Mouse (Mus musculus) ovary, postnatal 14 days (tissue): ENCODE measurements at regions not wholly inside any gene's neighbourhood (a gene's known extent, or its start where the extent isn't known, plus 50 kb on each side); places are given as distances from the start of the nearest gene placed in this dataset.
"Not testable (repeated sequence)": the region's sequence is repeated elsewhere in the genome, so short reads cannot be mapped to it uniquely, and the experiment has no call there.

ENCODE experiments used
- DNase-seq: peaks from one replicate; pipeline ENCODE4 v3.0.0; 2022; ENCODE audit warnings: low spot score

DNA sequence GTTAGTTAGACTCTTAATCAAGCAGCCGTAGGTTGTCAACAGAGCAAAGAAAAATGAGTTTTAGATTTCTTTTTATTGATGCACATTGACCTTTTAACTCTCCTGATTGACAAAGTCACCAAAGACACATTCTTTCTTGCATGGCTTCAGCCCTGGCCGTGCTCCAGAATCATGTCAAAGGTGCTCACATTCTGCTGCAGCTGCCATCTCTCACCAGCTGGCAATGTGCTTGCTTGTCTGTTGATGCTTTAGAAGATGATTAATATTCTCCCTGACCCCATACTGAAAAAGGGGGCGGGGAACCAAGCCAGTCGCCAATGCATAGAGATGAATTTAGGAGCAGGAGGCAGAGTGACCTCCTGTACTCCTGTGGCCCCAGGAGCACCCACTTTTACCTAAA lies 510.1 kb downstream of the Hace1 start:
- DNase-seq = no peak

DNA sequence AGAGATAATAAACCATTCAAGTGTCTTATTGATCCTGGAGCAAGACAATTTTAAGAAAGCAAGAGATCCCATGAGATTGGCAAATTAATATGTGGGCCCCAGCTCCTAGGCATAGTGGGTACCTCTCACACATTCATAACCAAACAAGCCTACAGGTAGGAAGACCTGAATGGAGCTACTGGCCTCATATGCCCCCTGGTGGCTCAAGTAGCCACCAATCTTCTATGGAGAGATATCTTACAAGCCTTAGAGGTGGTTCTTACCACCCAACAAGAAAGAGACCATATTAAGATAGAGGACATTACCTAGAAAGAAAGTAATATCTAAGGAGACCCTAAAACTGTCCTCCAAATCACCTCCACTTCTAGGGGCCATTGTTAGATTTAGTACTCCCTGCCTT lies 523.2 kb downstream of the Hace1 start:
- DNase-seq = no peak

DNA sequence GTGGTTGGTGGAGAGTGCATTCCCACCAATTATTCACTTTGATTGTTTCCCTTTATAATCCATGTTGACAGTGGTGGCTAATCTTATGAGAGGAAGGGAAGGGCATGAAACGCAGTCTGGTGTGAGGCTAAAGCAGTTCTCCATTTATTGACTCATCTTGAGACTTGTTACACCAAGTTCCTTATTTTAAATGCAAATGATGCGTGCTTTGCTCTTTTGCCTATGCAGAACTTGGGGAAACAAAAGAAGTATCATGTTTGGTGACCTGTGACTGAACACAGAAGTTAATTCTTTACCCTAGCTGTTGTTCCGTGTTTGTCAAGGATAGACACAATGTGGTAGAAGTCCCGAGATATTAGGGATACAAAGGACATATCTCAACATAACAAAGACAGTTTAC lies 531.2 kb downstream of the Hace1 start:
- no peak for DNase-seq

DNA sequence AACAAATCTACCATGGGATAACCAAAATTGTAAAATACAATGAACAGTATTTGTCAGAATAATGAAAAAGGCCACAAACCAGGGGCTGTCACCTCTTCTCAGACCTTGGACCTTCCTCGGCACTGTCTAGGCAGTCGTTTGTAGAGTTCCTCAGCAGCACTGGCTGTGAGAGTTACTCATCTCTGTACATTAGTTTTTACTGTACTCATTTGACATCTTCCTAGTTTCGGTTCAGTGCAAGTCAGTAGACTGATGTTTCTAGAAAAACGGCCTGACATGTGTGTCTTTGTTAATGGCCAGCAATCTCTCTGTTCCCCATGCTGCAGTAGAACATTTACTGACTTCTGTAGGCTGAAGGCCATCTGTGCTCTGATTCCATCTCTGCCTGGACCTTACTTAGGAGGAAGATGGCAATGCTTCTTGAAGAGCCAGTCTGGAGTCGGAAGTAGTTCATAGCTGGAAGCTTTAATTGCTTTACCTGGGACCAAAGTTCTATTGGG lies 537.1 kb downstream of the Hace1 start:
- DNase-seq = no peak

DNA sequence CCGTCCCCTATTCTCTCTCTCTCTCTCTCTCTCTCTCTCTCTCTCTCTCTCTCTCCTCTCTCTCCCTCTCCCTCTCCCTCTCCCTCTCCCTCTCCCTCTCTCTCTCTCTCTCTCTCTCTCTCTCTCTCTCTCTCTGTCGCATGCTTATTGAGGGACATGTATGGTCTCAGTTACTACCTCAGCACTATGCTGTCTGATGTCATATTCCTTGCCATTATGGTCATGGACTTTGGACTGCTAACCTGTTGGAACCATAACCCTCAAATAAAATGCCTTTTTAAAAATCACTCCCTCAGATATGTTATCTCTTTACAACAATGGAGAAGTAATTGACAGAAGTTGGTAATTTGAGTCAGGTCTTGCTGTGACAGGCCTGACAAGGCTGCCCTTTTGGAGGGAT lies 544.8 kb downstream of the Hace1 start:
- DNase-seq = not testable (repeated sequence)

DNA sequence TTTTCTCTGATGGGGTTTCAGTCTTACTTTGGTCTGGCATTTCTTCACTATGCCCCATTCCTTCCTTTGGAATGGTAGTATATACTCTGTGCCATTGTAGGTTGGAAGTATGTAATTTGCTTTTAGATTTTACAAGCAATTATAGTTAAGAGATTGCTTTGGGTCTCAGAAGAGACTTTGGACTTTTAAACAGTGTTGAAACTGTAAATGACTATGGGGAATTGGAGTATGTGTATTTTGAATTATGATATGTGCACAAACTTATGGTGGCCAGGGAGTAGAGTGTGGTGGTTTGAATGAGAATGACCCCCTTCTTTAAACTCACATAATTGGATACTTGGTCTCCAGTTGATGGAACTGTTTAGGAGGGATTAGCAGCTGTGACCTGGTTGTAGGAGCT lies 546.2 kb downstream of the Hace1 start:
- no peak for DNase-seq

DNA sequence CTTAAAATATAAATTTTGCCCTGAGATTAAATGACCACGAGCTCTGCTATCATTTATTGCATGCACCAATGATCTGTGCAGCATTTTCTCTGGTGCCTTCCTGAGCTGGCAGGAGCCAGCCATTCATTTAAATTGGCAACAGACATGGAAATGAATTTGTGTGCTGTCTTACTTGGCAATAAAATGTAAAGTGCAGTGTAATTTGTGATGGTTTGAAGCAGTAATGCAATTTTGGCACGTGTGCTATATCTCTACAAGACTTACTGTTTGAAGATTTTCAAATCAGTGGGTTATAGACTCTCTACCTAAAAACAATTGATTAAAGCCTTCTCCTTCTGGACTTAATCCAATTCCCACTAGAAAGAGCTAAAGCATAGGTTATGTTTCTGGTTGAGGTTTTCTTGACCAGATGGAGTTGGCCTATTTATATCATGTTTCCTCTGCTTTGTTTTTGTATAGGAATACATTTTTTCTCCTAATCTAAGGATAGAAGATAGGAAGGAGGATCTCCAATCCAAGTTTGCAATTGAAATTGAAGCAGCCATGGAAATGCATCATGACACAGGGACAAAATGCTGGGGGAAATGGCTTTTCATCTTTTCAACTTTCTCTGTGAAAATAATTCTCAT lies 557.6 kb downstream of the Hace1 start:
- no peak for DNase-seq

DNA sequence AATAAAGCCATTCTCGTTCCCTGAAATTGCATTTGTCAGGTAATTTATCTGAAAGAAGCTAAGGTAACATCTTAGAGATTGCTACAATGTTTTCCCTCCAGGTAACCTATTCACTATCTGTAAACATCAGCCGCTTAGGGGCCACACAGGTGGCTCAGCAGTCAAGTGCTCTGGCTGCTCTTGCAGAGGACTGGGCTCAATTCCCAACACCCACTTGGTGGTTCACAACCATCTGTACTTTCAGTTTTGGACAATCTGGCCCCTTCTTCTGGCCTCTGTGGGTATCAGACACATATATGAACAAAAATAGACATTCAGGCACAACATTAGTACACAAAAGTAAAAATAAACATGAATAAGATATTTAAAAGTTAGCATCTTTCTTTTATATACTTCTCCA lies 596.4 kb downstream of the Hace1 start:
- DNase-seq = no peak

DNA sequence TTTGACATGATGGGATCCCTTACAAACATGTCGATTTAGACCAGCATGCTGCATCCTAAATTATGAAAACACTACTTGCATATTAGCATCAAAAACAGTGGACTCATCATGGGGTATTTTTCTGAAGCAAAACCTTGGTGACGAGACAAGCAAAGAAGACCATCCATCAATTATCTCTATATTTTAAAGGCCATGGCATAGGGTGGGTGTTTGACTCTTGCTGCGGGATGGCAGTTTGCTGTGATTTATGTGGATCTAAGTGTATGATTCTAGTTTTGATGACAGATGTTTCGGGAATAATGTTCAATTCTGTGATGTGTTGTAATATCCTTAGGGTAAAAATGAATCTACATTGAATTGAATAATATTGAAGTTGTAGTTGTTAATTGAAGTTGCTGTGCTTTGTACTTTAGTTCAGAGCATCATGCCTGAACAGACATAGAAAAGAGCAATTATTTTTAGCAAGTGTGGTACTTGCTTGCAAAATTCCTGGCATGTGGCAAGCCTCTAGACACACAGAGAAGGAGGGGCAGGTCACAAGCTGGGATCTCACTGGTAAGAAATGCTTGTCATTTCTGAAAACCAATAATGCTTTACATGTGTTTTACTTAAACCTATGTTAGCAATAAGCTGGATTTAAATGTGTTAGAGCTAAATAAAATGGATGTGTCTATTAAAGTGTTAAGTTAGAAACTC lies 608.3 kb downstream of the Hace1 start:
- no peak for DNase-seq

DNA sequence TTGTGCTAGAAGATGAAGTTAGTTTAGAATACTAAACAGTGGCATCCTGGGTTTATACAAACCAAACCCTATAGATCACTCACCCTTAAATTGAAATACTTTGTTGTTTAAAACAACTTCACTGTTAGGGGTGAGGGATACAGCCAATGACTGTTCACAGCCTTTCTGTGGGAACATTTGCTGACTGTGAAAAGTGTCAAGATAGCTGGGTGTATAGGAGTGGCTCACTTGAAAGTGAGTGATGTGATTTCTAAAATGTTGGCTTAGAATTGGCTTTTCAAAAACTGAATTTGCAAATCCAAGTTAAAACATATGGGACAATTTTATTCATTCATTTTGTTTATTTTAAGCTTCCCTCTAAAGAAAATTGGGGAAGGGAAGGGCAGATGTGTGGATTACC lies 616.5 kb downstream of the Hace1 start:
- no peak for DNase-seq

DNA sequence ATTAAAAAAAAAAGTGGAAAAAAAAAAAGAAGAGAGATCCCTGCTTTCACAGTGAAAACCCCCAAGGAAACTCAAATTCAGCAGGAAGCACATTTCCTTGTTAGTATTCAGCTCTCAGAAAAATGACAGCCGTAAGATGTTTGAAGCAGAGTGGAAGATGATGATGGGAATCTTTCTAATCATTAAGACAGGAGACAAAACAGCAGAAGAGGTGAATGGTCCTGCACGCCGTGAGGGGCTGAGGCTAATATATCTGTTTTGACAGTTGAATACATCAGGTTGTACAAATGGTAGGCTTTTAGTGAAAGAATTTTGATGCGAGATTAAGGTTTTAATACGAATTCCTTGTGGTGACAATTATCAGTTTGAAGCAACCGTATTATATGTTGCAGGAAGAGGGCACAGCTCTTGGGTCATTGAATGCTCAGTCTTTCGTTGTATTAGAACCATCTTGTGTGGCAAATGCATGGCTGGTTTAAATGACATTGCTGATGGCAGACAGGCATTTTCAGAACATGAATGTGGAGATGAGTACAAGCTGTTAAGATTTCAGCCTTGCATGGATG lies 649.3 kb downstream of the Hace1 start:
- DNase-seq = no peak

DNA sequence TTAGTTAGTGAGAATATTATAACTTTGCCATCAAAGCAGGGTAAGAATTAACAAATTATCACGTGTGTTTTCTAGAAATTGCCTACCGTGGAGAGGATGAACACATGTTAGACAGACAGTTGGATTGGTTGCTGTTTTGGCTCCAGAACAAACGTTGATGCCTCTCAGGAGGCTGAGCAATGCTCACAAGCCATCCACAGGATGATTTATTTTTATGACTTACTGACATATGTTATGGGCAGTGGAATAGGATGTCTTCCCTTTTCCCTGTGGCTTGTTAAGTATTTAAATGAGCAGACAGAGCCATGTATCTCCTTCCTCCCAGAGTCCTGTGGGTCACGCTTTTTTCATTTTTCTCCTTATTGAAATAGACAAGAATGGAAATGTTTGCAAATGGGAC lies 652.0 kb downstream of the Hace1 start:
- DNase-seq = no peak

DNA sequence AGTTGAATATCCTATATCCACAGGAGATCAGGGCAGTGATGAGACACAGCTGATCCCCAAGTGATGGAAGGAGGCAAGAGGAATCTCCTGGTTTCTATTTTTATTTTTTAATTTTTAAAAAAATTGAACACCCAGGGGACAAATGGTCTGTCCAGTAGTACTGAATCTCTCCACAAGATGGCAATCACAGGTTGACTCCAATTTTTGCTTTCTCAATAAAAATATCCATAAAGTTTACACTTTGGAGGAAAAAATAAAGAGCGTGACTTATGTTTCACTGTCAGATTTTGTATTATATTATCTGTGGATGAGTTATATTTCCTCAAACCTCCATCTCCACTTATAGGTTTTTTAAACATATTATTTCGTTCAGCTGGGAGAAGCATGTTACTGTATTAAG lies 658.0 kb downstream of the Hace1 start:
- DNase-seq = peak; percentile 2

DNA sequence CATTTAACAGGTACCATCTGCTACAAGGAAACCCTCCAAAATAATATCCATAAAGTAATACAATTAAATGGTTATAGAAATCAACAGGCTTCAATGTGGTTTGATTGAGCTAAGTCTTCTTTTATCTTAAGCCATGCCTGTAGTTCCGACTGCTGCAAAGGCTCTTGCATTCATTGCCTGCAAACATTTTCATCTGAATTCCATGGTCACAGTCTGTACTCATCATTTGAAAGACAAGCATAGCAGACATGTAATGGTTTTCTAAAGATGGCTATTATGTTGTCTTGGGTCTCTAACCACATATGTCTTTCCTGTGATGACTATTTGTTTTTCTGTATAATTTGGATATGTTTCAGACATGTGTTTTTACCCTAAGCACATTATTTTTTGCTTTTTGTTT lies 677.9 kb downstream of the Hace1 start:
- no peak for DNase-seq

DNA sequence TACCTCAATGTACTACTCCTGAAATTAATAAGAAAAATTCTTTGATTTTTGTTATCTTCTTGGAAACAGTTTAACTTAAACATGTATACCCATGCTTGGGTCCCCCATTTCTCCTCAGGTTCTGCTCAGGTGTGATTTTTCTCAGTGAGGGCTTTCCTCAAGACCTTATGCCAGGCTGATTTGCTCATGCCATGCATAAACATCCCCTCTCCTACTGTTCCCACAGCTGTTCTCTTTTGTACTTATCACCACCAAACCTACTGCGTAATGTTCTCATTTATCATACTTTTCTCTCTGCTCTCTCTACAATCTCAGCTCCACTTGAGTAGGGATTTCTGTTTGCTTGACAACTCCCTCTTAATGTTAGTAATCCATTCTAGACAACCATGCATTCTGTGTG lies 692.1 kb downstream of the Hace1 start:
- DNase-seq = no peak

DNA sequence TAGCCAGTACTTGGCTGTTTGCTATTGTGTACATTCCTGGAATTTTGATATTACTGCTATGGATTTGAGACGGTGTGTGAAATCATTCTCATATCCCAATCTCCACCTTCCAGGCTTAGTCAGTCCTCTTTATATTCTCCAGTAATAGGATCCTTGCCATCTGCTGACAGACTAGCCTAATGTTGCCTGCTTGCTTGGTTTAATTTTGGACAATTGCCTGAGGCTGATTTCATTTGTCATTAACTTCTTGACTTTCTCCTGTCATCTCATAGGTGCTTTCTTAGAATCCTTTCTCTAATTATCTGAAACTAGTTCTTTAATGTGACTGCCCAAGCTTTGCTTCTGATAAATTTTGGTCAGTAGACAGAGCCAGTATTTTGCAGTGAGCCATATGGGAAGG lies 696.2 kb downstream of the Hace1 start:
- DNase-seq = no peak

DNA sequence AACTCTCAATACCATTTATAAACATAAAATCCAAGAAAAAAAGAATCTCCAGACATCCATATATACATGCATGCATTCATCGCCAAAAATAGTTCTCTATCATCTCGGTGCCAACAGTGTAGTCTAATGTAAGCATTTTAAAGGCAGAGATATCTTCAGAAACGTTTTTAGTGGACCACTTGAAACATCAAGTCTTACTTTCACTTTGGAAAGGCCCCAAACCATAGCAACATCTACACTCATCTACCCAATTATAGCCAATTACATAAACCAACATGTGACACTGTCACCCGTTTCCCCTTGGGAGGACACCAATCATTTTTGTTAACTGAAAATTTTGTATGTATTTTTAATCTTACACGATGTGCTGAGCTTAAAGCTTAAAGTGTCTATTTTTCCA lies 716.7 kb downstream of the Hace1 start:
- no peak for DNase-seq

DNA sequence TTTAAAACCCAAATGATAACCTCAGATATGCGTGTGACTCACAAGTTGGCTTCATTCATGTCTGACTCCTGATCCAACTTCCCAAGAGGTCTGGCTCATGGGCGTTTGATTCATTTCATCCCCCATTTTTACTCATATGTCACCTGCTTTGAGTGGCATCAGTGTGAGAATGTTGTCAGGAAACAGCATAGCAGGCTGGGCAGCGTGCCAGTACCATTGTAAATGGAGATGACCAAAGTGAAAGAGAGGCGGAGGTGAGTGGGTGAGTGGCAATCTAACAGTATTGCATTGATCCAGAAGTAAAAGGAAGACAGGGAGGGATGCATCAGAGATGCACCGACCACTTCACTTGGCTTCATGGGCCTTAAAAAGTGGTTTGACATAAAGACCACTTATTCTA lies 720.7 kb downstream of the Hace1 start:
- DNase-seq = no peak

DNA sequence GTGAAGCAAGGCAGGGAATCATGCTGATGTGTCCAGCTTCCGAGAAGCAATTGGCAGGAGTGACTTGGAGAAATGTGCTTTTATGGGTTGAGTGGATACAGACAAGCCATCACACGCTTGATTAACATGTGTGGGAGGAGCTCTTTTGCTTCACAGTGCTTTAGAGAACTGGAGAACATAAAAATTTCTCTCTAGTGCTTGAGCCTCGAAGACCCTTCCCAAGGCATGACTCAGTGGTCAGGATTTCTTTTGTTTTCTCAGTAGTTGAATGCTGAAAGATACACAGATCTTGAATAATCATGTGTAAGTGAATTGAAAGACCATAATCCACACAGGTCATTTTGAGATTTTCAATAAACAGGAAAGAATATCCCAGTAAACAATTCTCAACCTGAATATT lies 721.9 kb downstream of the Hace1 start:
- DNase-seq = no peak

DNA sequence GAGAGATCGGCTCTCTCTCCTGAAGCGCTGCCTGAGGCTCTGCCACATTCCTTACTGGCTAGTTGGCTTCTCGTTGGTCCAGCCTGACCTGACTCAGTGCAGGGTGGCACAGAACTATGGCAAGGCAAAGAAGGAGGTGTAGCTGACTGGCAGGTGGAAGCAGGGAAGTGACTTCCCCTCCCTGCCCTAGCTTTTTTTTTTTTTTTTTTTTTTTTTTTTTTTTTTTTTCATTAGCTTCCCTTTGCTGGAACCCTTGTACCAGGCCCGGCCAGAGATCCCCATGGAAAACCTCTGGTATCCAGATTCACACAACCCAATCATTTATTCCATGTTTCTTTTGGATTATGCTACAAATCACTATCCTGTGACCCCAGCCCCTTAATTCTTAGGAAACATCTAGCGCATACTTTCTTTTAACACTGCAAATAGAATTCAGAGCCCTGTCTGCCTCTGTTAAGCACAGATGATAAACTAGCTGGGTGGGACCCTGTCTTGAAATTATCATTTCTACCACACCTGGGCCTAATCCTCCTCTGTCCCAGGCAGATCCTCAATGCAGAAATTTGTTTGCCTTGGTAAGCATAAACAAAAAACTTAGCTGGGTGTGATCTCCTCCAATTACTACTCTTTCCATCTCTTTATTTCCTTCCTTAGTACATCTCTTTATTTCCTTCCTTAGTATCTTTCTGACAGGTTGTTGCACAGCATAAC lies 742.9 kb downstream of the Hace1 start:
- DNase-seq = no peak

DNA sequence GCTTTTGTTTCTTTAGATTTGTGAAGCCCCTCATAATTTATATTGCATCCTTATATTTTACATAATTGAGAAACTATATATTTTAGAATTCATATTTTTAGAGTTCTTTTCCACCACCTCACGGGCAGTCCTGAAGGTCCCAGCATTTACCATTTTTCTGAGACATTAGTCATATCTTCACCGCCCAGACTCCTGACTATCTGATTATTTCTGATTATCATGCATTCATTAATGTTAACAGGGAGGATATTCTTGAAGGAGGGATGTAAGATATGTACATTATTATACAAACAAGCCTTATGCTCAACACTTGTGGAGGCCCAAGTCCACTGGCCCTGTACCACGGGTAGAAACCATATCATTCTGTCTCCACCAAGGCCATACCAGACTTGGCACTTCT lies 743.4 kb downstream of the Hace1 start:
- no peak for DNase-seq

DNA sequence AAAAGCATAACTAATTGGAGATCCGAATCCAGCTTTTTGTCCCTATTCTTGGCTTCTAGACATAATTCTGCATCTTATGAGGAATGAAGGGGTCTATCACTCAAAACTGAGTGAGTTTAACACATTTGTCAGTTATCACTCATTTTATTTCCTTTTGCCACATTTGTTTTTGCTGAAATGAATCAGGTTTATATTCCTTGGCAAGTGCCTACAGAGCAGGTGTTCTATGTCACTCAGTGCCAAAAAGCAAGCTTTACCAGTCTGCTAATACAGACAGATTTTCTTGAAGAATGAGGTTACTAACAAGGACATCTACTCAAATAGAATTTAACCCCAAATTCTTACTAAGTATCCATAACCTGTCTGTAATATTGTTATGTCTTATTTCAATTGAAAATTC lies 751.4 kb downstream of the Hace1 start:
- DNase-seq = no peak
